Mouse (Mus musculus) olfactory bulb, adult 2 months (tissue): ENCODE data around the gene Eed.

Source experiments
- CTCF ChIP-seq: fragments of 200-500 bp; IDR thresholded peaks from 2 replicates; pipeline ENCODE4 v1.5.1; 2012; ENCODE audit warnings: low read depth, mild to moderate bottlenecking, low read length, moderate library complexity; ENCODE audit not compliant: insufficient read depth
- POLR2A ChIP-seq: fragments of 200-500 bp; IDR thresholded peaks from 2 replicates; pipeline ENCODE4 v1.6.1; 2012; ENCODE audit warnings: mild to moderate bottlenecking, low read depth, low read length, moderate library complexity; ENCODE audit not compliant: insufficient read depth

- TF ChIP-seq CTCF (no peak), POLR2A (no peak)
These were observed 41.1 kb downstream of the Eed start for GRCm38 (mm10) chr7:89939497-89940353.
